Mouse (Mus musculus) cerebellum, adult 2 months (tissue): ENCODE results near the gene Tmbim1.

ENCODE experiments used
- CTCF ChIP-seq: fragments of 200-500 bp; IDR thresholded peaks from 2 replicates; pipeline ENCODE4 v1.5.1; 2011; ENCODE audit warnings: low read depth, mild to moderate bottlenecking, control low read depth, low read length, moderate library complexity, borderline replicate concordance; ENCODE audit not compliant: insufficient read depth
- POLR2A ChIP-seq: fragments of 200-500 bp; IDR thresholded peaks from 2 replicates; pipeline ENCODE4 v1.6.1; 2011; ENCODE audit warnings: low read length, control low read depth, borderline replicate concordance; ENCODE audit not compliant: insufficient read depth

- TF ChIP-seq POLR2A (no peak), CTCF (no peak)
Measured at GRCm38 (mm10) chr1:74318711-74319110, 13.3 kb upstream of the Tmbim1 start.
